Comparison of ENCODE assay signal across 8 mouse cellular contexts in the genomic region with DNA sequence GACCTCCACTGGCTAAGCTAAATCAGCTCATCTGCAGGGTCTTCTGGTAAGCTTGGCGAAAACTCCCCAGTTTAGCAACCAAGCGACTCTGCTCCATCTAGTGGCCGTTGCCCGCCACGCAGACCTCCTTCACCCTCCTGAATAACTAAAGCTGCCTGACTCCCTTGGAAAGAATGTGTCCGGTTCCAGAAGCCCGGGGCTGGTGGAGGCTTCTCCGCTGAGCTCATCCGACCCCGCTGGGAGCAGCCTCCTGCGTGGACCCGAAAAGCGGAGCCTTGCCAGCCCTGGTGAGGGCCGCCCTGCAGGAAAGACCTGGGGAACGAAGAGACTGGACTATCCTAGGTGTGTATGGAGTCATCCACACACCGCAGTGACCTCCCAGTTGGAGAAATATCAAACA.
A peak's percentile ranks its signal among the peaks of the same experiment; 100 is the strongest.
DNase-seq lines count a peak whose midpoint lies in the region; ATAC-seq and TF ChIP-seq lines count a peak whose summit lies in the region.

No protein-coding gene starts in this region.

- H3K4me3 ChIP-seq in bone marrow, adult 2 months (replicated peaks; ENCODE audit: control insufficient read depth, low read depth, low read length): peak overlapping the region; percentile 17
- peak overlapping the region; percentile 19 for H3K4me3 ChIP-seq in embryonic facial prominence, embryonic 15.5 days (replicated peaks)
- peak overlapping the region; percentile 0; the same call in 1 of the 2 replicates for H3K4me3 ChIP-seq in heart, embryonic 11.5 days (ENCODE audit: low read depth, low read length)
- H3K4me3 ChIP-seq in kidney, embryonic 16.5 days (ENCODE audit: low read length): peak overlapping the region; percentile 37
- H3K4me3 ChIP-seq in liver, embryonic 11.5 days (ENCODE audit: low read depth, low read length): peak overlapping the region; percentile 39
- peak overlapping the region; percentile 21; the same call in 1 of the 2 replicates for H3K4me3 ChIP-seq in stomach, embryonic 14.5 days (ENCODE audit: low read depth, low read length)

- no peak overlapping the region for H3K9ac ChIP-seq in embryonic facial prominence, embryonic 15.5 days
- H3K9ac ChIP-seq in heart, embryonic 11.5 days (ENCODE audit: low read depth, low read length): peak overlapping the region; percentile 1; the same call in 1 of the 2 replicates
- H3K9ac ChIP-seq in kidney, embryonic 16.5 days (replicated peaks; ENCODE audit: low read length): peak overlapping the region; percentile 61
- H3K9ac ChIP-seq in liver, embryonic 11.5 days (ENCODE audit: low read depth, low read length): peak overlapping the region; percentile 48; the same call in 1 of the 2 replicates
- no peak overlapping the region for H3K9ac ChIP-seq in stomach, embryonic 14.5 days (replicated peaks; ENCODE audit: low read depth, low read length)

- peak; percentile 58 for ATAC-seq in embryonic facial prominence, embryonic 15.5 days (ENCODE audit: insufficient number of reproducible peaks, low FRiP score, low TSS enrichment, low read depth)
- peak; percentile 57; the same call in 1 of the 2 replicates for ATAC-seq in heart, embryonic 11.5 days (replicated peaks; ENCODE audit: insufficient number of reproducible peaks, low FRiP score, low TSS enrichment)
- ATAC-seq in kidney, embryonic 16.5 days (ENCODE audit: low FRiP score, low TSS enrichment): peak; percentile 78
- peak; percentile 70 for ATAC-seq in liver, embryonic 11.5 days (replicated peaks; ENCODE audit: low FRiP score)
- ATAC-seq in stomach, embryonic 14.5 days (ENCODE audit: insufficient number of reproducible peaks, insufficient read depth, low FRiP score, low read depth): peak; percentile 81

- TF ChIP-seq POLR2A in bone marrow, adult 2 months (IDR thresholded peaks at IDR 0.05; ENCODE audit: borderline replicate concordance, control insufficient read depth, low read depth, low read length): no peak

- 4% methylated on average over 16 of the region's 16 CpGs for WGBS in bone marrow, adult 2 months
- 4% methylated on average over 16 of the region's 16 CpGs for WGBS in embryonic facial prominence, embryonic 15.5 days
- 2% methylated on average over 16 of the region's 16 CpGs for WGBS in heart, embryonic 11.5 days (ENCODE audit: insufficient replicate concordance)
- WGBS in kidney, embryonic 16.5 days: 3% methylated on average over 16 of the region's 16 CpGs
- WGBS in liver, embryonic 11.5 days: 2% methylated on average over 16 of the region's 16 CpGs
- WGBS in stomach, embryonic 14.5 days: 5% methylated on average over 16 of the region's 16 CpGs

- DNase-seq in B cell, adult 2 months: peak; percentile 58 to 61
- peak; percentile 80 for DNase-seq in liver, embryonic 11.5 days (ENCODE audit: low spot score)
- DNase-seq in natural killer cell, adult 2 months (ENCODE audit: low spot score in 2 of 2): peak; percentile 17 to 45

- TF ChIP-seq CTCF in bone marrow, adult 2 months (IDR thresholded peaks at IDR 0.05; ENCODE audit: control insufficient read depth, insufficient read depth, low read length): peak; percentile 74

- peak overlapping the region; percentile 17 for H3K27ac ChIP-seq in bone marrow, adult 2 months (ENCODE audit: control insufficient read depth, insufficient read depth, low read depth, low read length, poor library complexity)
- peak overlapping the region; percentile 51; the same call in 1 of the 2 replicates for H3K27ac ChIP-seq in embryonic facial prominence, embryonic 15.5 days (replicated peaks)
- H3K27ac ChIP-seq in heart, embryonic 11.5 days (ENCODE audit: low read depth, low read length): peak overlapping the region; percentile 18
- no peak overlapping the region for H3K27ac ChIP-seq in kidney, embryonic 16.5 days (ENCODE audit: low read length)
- no peak overlapping the region for H3K27ac ChIP-seq in liver, embryonic 11.5 days (ENCODE audit: low read depth, low read length)
- H3K27ac ChIP-seq in stomach, embryonic 14.5 days (ENCODE audit: low read length): 0 out of 2 replicates have a peak overlapping the region, but pooled peaks have one; percentile 21

- H3K27me3 ChIP-seq in embryonic facial prominence, embryonic 15.5 days: no peaks in the 10 kb centered on the region
- H3K27me3 ChIP-seq in heart, embryonic 11.5 days (ENCODE audit: control insufficient read depth, insufficient read depth, low read length): no peaks in the 10 kb centered on the region
- H3K27me3 ChIP-seq in kidney, embryonic 16.5 days (ENCODE audit: insufficient read depth, low read length): no peaks in the 10 kb centered on the region
- H3K27me3 ChIP-seq in liver, embryonic 11.5 days (replicated peaks; ENCODE audit: control insufficient read depth, insufficient read depth, low read length): no peaks in the 10 kb centered on the region; the same call in 1 of the 2 replicates
- H3K27me3 ChIP-seq in stomach, embryonic 14.5 days (ENCODE audit: control insufficient read depth, insufficient read depth, low read length): no peaks in the 10 kb centered on the region

- H3K36me3 ChIP-seq in embryonic facial prominence, embryonic 15.5 days: peaks cover 6% of the 10 kb centered on the region; the same call in 1 of the 2 replicates
- H3K36me3 ChIP-seq in heart, embryonic 11.5 days (ENCODE audit: control insufficient read depth, insufficient read depth, low read length): no peaks in the 10 kb centered on the region
- no peaks in the 10 kb centered on the region for H3K36me3 ChIP-seq in kidney, embryonic 16.5 days (ENCODE audit: insufficient read depth, low read length)
- H3K36me3 ChIP-seq in liver, embryonic 11.5 days (ENCODE audit: control insufficient read depth, insufficient read depth, low read length): no peaks in the 10 kb centered on the region
- H3K36me3 ChIP-seq in stomach, embryonic 14.5 days (ENCODE audit: control insufficient read depth, insufficient read depth, low read length): peaks cover 3% of the 10 kb centered on the region; the same call in 1 of the 2 replicates

- no peaks in the 10 kb centered on the region; the same call in 1 of the 2 replicates for H3K4me1 ChIP-seq in bone marrow, adult 2 months (ENCODE audit: control insufficient read depth, insufficient read depth, low read length)
- H3K4me1 ChIP-seq in embryonic facial prominence, embryonic 15.5 days: peaks cover 6% of the 10 kb centered on the region
- peaks cover 54% of the 10 kb centered on the region for H3K4me1 ChIP-seq in heart, embryonic 11.5 days (ENCODE audit: control insufficient read depth, insufficient read depth, low read length)
- peaks cover 6% of the 10 kb centered on the region; the same call in 1 of the 2 replicates for H3K4me1 ChIP-seq in kidney, embryonic 16.5 days (ENCODE audit: insufficient read depth, low read length)
- peaks cover 11% of the 10 kb centered on the region for H3K4me1 ChIP-seq in liver, embryonic 11.5 days (replicated peaks; ENCODE audit: control insufficient read depth, insufficient read depth, low read length)
- H3K4me1 ChIP-seq in stomach, embryonic 14.5 days (ENCODE audit: control insufficient read depth, insufficient read depth, low read length): peaks cover 9% of the 10 kb centered on the region

- peak overlapping the region; percentile 55 for H3K4me2 ChIP-seq in embryonic facial prominence, embryonic 15.5 days (replicated peaks)
- H3K4me2 ChIP-seq in heart, embryonic 11.5 days: peak overlapping the region; percentile 52
- peak overlapping the region; percentile 75 for H3K4me2 ChIP-seq in kidney, embryonic 16.5 days (replicated peaks; ENCODE audit: low read depth, low read length)
- peak overlapping the region; percentile 82 for H3K4me2 ChIP-seq in liver, embryonic 11.5 days
- peak overlapping the region; percentile 59 for H3K4me2 ChIP-seq in stomach, embryonic 14.5 days (replicated peaks; ENCODE audit: low read depth, low read length)

- H3K9me3 ChIP-seq in embryonic facial prominence, embryonic 15.5 days (replicated peaks): no peaks in the 10 kb centered on the region
- H3K9me3 ChIP-seq in heart, embryonic 11.5 days (replicated peaks; ENCODE audit: control insufficient read depth, low read length): no peaks in the 10 kb centered on the region
- H3K9me3 ChIP-seq in kidney, embryonic 16.5 days (ENCODE audit: low read length): no peaks in the 10 kb centered on the region
- no peaks in the 10 kb centered on the region for H3K9me3 ChIP-seq in liver, embryonic 11.5 days (ENCODE audit: control insufficient read depth, low read length)
- no peaks in the 10 kb centered on the region for H3K9me3 ChIP-seq in stomach, embryonic 14.5 days (ENCODE audit: control insufficient read depth, low read depth, low read length)

Comparison
In these comparisons a context has a peak if more than half of its experiments do, and no peak if none do; other contexts are left out.
1. H3K27ac ChIP-seq: peak in bone marrow, adult 2 months (single experiment), embryonic facial prominence, embryonic 15.5 days (single experiment), heart, embryonic 11.5 days (single experiment) and stomach, embryonic 14.5 days (single experiment); none in kidney, embryonic 16.5 days (single experiment) and liver, embryonic 11.5 days (single experiment).
2. H3K9ac ChIP-seq: peak in heart, embryonic 11.5 days (single experiment), kidney, embryonic 16.5 days (single experiment) and liver, embryonic 11.5 days (single experiment); none in embryonic facial prominence, embryonic 15.5 days (single experiment) and stomach, embryonic 14.5 days (single experiment).
3. Peak in every context shown above with its lines, with median percentiles within 50 percentile points of each other: DNase-seq, H3K4me3 ChIP-seq, ATAC-seq and H3K4me2 ChIP-seq.